Mouse (Mus musculus): Measurements from ENCODE around the gene Cks1b. TPM values are rescaled to one million over a fixed set of nuclear protein-coding genes. Genes with fewer than 3 reads are reported as not detected.

Gene Cks1b
- total and polyA plus RNA-seq, 3 experiments, result 177 to 438 (median 271) TPM

- H3K4me1 ChIP-seq (ENCODE audit: control insufficient read depth in 1 of 2, insufficient read depth in 2 of 2, low read length in 2 of 2), result peaks cover 11 to 37% of the 10 kb centered on the region in 2 experiments
- peak overlapping the region; percentile 54 for H3K27ac ChIP-seq (ENCODE audit: control insufficient read depth, low read depth, low read length)
- no peak for DNase-seq (ENCODE audit: low read depth, low spot score)
- peaks cover 16% of the 10 kb centered on the region for H3K79me2 ChIP-seq (ENCODE audit: control insufficient read depth, insufficient read depth, low read length, poor library complexity)
- no peak for TF ChIP-seq CHD2 (IDR thresholded peaks at IDR 0.05; ENCODE audit: low read length)
- peaks cover 0 to 30% of the 10 kb centered on the region in 2 experiments; a peak in 2 of 4 replicates for H3K36me3 ChIP-seq (ENCODE audit: control insufficient read depth in 1 of 2, insufficient read depth in 2 of 2, low read length in 2 of 2)
- H3K4me3 ChIP-seq (ENCODE audit: control insufficient read depth in 1 of 2, insufficient read depth in 1 of 2, low read depth in 2 of 2, low read length in 2 of 2), result no peak overlapping the region
- H3K9me3 ChIP-seq (replicated peaks; ENCODE audit: insufficient read depth, low read length), result no peaks in the 10 kb centered on the region
- H3K27me3 ChIP-seq (ENCODE audit: control insufficient read depth in 1 of 2, insufficient read depth in 2 of 2, low read length in 2 of 2), result no peaks in the 10 kb centered on the region
- peak overlapping the region; percentile 32 for H3K9ac ChIP-seq (ENCODE audit: control insufficient read depth, low read depth, low read length, poor library complexity, severe bottlenecking)
Observed at GRCm38 (mm10) chr3:89390111-89390515, 28.1 kb downstream of the Cks1b start.

GRCm38 (mm10) chr3:89388901-89389740 lies 29.1 kb downstream of the Cks1b start:
- Histone ChIP-seq H3K4me3 (ENCODE audit: control insufficient read depth in 1 of 2, insufficient read depth in 1 of 2, low read depth in 2 of 2, low read length in 2 of 2) (no peak overlapping the region), H3K4me1 (ENCODE audit: control insufficient read depth in 1 of 2, insufficient read depth in 2 of 2, low read length in 2 of 2) (peaks cover 11 to 36% of the 10 kb centered on the region in 2 experiments)

GRCm38 (mm10) chr3:89388134-89388881 lies 29.9 kb downstream of the Cks1b start:
- Histone ChIP-seq H3K4me3 (ENCODE audit: control insufficient read depth in 1 of 2, insufficient read depth in 1 of 2, low read depth in 2 of 2, low read length in 2 of 2) (no peak overlapping the region), H3K36me3 (ENCODE audit: control insufficient read depth in 1 of 2, insufficient read depth in 2 of 2, low read length in 2 of 2) (peaks cover 0 to 30% of the 10 kb centered on the region in 2 experiments; a peak in 2 of 4 replicates), H3K9me3 (replicated peaks; ENCODE audit: insufficient read depth, low read length) (no peaks in the 10 kb centered on the region), H3K4me1 (ENCODE audit: control insufficient read depth in 1 of 2, insufficient read depth in 2 of 2, low read length in 2 of 2) (peaks cover 11 to 36% of the 10 kb centered on the region in 2 experiments), H3K27ac (ENCODE audit: control insufficient read depth, low read depth, low read length) (peak overlapping the region; percentile 33; the same call in 1 of the 2 replicates), H3K27me3 (ENCODE audit: control insufficient read depth in 1 of 2, insufficient read depth in 2 of 2, low read length in 2 of 2) (no peaks in the 10 kb centered on the region), H3K79me2 (ENCODE audit: control insufficient read depth, insufficient read depth, low read length, poor library complexity) (peaks cover 16% of the 10 kb centered on the region), H3K9ac (ENCODE audit: control insufficient read depth, low read depth, low read length, poor library complexity, severe bottlenecking) (peak overlapping the region; percentile 10; the same call in 1 of the 2 replicates)
- DNase-seq (ENCODE audit: low read depth, low spot score), result peak; percentile 70
- TF ChIP-seq RAD21 (IDR thresholded peaks at IDR 0.05; ENCODE audit: low read depth, low read length) (no peak), ELF1 (IDR thresholded peaks at IDR 0.05; ENCODE audit: low read depth, low read length) (no peak), HCFC1 (IDR thresholded peaks at IDR 0.05; ENCODE audit: low read depth, low read length) (no peak), ZC3H11A (IDR thresholded peaks at IDR 0.05; ENCODE audit: low read depth, low read length) (no peak), POLR2A (IDR thresholded peaks at IDR 0.05; ENCODE audit: control insufficient read depth in 1 of 2, insufficient read depth in 1 of 2, low read depth in 1 of 2, low read length in 2 of 2, poor library complexity in 1 of 2) (no peak), MAZ (IDR thresholded peaks at IDR 0.05; ENCODE audit: low read depth, low read length) (0 out of 2 replicates have a peak, but pooled peaks have one; percentile 25), E2F4 (IDR thresholded peaks at IDR 0.05; ENCODE audit: borderline replicate concordance, low read depth, low read length) (no peak), POLR2AphosphoS2 (IDR thresholded peaks at IDR 0.05; ENCODE audit: low read length) (no peak), BHLHE40 (IDR thresholded peaks at IDR 0.05; ENCODE audit: borderline replicate concordance, low read depth, low read length) (peak; percentile 28; the same call in 1 of the 2 replicates), TCF12 (IDR thresholded peaks at IDR 0.05; ENCODE audit: low read depth, low read length) (peak; percentile 48; the same call in 1 of the 2 replicates), USF2 (IDR thresholded peaks at IDR 0.05; ENCODE audit: borderline replicate concordance in 1 of 2, insufficient read depth in 1 of 2, low read depth in 1 of 2, low read length in 2 of 2) (no peak), MYC (IDR thresholded peaks at IDR 0.05; ENCODE audit: low read depth, low read length) (no peak), KAT2A (conservative IDR thresholded peaks at IDR 0.05; ENCODE audit: low read depth, low read length) (no peak), JUND (IDR thresholded peaks at IDR 0.05; ENCODE audit: low read depth, low read length) (no peak), MXI1 (IDR thresholded peaks at IDR 0.05; ENCODE audit: low read depth, low read length) (no peak), CTCF (IDR thresholded peaks at IDR 0.05 in 2 of 3, conservative IDR thresholded peaks at IDR 0.05 in 1 of 3; ENCODE audit: control insufficient read depth in 1 of 3, insufficient read depth in 1 of 3, low read depth in 2 of 3, low read length in 3 of 3, poor library complexity in 1 of 3, severe bottlenecking in 1 of 3) (no peak), MAFK (IDR thresholded peaks at IDR 0.05; ENCODE audit: borderline replicate concordance, low read depth, low read length) (no peak), SMC3 (IDR thresholded peaks at IDR 0.05; ENCODE audit: low read depth, low read length) (no peak)

More at GRCm38 (mm10) chr3:89388901-89389740, 29.1 kb downstream of the Cks1b start:
- DNase-seq (ENCODE audit: low read depth, low spot score), result peak; percentile 85
- H3K36me3 ChIP-seq (ENCODE audit: control insufficient read depth in 1 of 2, insufficient read depth in 2 of 2, low read length in 2 of 2), result peaks cover 0 to 30% of the 10 kb centered on the region in 2 experiments; a peak in 2 of 4 replicates
- TF ChIP-seq RAD21 (IDR thresholded peaks at IDR 0.05; ENCODE audit: low read depth, low read length) (no peak), SIN3A (IDR thresholded peaks at IDR 0.05; ENCODE audit: low read length) (peak; percentile 2; the same call in 1 of the 2 replicates), RCOR1 (IDR thresholded peaks at IDR 0.05; ENCODE audit: low read depth, low read length) (no peak), KAT2A (conservative IDR thresholded peaks at IDR 0.05; ENCODE audit: low read depth, low read length) (peak; percentile 98), HCFC1 (IDR thresholded peaks at IDR 0.05; ENCODE audit: low read depth, low read length) (peak; percentile 100), TBP (IDR thresholded peaks at IDR 0.05; ENCODE audit: low read depth, low read length) (0 out of 2 replicates have a peak, but pooled peaks have one; percentile 41), EP300 (IDR thresholded peaks at IDR 0.05; ENCODE audit: low read depth in 1 of 2, low read length in 2 of 2) (no peak), ZC3H11A (IDR thresholded peaks at IDR 0.05; ENCODE audit: low read depth, low read length) (no peak), MYB (IDR thresholded peaks at IDR 0.05; ENCODE audit: low read depth, low read length) (no peak), ELF1 (IDR thresholded peaks at IDR 0.05; ENCODE audit: low read depth, low read length) (0 out of 2 replicates have a peak, but pooled peaks have one; percentile 4)
- no peaks in the 10 kb centered on the region for H3K27me3 ChIP-seq (ENCODE audit: control insufficient read depth in 1 of 2, insufficient read depth in 2 of 2, low read length in 2 of 2)
- no peaks in the 10 kb centered on the region for H3K9me3 ChIP-seq (replicated peaks; ENCODE audit: insufficient read depth, low read length)
- peaks cover 16% of the 10 kb centered on the region for H3K79me2 ChIP-seq (ENCODE audit: control insufficient read depth, insufficient read depth, low read length, poor library complexity)
- no peak overlapping the region for H3K9ac ChIP-seq (ENCODE audit: control insufficient read depth, low read depth, low read length, poor library complexity, severe bottlenecking)
- peak overlapping the region; percentile 46 for H3K27ac ChIP-seq (ENCODE audit: control insufficient read depth, low read depth, low read length)
